Mouse (Mus musculus) CH12.LX (cell line): ENCODE measurements at regions not wholly inside any gene's neighbourhood (a gene's known extent, or its start where the extent isn't known, plus 50 kb on each side); places are given as distances from the start of the nearest gene placed in this dataset.
"Not testable (repeated sequence)": the region's sequence is repeated elsewhere in the genome, so short reads cannot be mapped to it uniquely, and the experiment has no call there.

Experiments used
- CTCF ChIP-seq, 2 experiments: IDR thresholded peaks in 1 of 2; conservative IDR thresholded peaks in 1 of 2; 2 replicates each; pipeline ENCODE4 v1.5.1; 2011 to 2012; ENCODE audit warnings: low read depth in 2 of 2, low read length in 2 of 2, improper control_type of control experiment in 1 of 2, inconsistent platforms in 1 of 2, mild to moderate bottlenecking in 1 of 2, moderate library complexity in 1 of 2
- HCFC1 ChIP-seq: IDR thresholded peaks from 2 replicates; pipeline ENCODE4 v1.6.1; 2012; ENCODE audit warnings: low read depth, mild to moderate bottlenecking, inconsistent platforms, low read length, improper control_type of control experiment
- POLR2A ChIP-seq: IDR thresholded peaks from 2 replicates; pipeline ENCODE4 v1.6.1; 2011; ENCODE audit warnings: low read depth, mild to moderate bottlenecking, improper control_type of control experiment, low read length
- ZC3H11A ChIP-seq: IDR thresholded peaks from 2 replicates; pipeline ENCODE4 v1.6.1; 2012; ENCODE audit warnings: low read depth, mild to moderate bottlenecking, inconsistent platforms, low read length, improper control_type of control experiment

DNA sequence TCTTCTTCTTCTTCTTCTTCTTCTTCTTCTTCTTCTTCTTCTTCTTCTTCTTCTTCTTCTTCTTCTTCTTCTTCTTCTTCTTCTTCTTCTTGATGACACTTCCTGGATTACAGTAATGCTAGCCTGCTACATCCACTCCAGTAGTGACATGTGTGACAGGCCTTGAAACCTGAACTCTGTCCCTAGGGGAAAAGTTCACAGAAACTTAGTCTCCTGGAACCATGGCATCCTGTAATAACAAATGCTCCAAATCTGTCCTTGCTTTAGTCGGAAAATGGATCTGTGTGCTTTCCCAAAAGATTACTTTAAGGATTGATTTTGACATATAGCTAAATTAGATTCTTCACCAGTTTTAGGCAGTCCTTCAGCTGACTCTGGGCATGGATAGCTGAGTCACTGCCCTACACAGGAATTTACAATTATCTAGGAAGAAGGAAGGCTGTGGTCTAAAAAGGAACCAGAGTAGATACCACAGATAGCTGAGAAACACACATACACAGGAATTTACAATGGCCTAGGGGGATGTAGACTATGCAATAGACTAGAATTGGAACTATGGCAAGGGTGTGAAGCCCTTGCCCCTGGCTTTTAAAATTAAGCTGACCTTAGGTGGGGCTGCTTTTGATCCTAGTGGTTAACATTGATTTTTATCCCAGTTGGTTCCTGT is 400.1 kb downstream of the Adam6a start:
- not testable (repeated sequence) for TF ChIP-seq POLR2A; ZC3H11A; HCFC1; CTCF (conservative IDR thresholded peaks at IDR 0.05 in 1 of 2, IDR thresholded peaks at IDR 0.05 in 1 of 2; ENCODE audit: low read depth in 2 of 2, low read length in 2 of 2)
